Mouse (Mus musculus) skeletal muscle tissue, postnatal 0 days (tissue): ENCODE measurements around the gene Tmem120a. TPM values are rescaled to one million over a fixed set of nuclear protein-coding genes. Genes with fewer than 3 reads are reported as not detected.

Source experiments
- microRNA-seq, 2 experiments: library from miRNA; unstranded; fragments of <30 nt; microRNA quantifications; one replicate each; pipeline ENCODE4; 2016
- polyA plus RNA-seq: library from polyadenylated mRNA; unstranded; fragments of >200 nt; fragmentation: Nextera tagmentation; extraction: Ambion mirVana; gene quantifications from 2 replicates; pipeline ENCODE4 v1.2.1, GENCODE M21; 2015

Gene Tmem120a
- polyA plus RNA-seq, result 28.3 and 105 TPM in 2 replicates

DNA sequence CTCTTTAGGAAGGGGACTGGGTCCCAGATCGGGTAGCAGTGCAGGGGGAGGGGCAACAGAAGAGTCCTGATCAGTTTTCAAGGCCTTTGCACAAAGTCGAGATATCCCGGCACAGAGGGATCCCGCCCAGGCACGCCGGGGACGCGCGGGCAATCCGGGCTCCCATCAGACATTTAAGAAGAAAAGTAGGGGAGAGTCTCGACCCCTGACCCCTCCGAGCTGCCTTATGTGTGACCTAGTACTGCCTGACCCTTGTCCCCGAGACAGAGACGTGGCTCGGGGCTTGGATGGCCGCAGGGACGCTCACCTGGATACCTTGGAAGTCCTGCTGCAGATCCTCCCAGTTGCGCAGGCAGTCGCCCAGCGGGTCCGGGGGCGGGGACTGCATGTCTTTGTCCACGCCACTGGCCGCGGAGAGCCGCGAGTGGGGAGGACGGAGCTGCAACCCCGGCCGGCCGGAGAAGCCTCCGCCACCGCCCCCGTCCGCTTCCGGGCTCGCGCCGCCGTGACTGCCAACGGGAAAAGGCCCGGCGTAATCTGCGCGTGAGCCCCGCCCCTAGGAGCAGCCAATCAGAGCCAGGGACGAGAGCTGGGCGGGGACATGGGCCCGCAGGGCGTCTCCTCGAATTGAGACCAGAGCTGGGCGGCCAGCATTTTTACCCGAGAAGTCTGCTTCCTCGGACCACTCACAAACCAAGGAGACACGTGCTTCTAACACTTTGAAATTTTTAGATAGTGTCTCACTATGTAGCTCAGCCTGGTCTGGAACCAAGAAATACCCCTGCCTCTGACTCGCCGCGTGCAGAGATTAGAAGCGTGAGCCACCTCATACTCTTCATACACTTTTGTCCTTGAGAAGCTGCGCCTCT is at the start of gene Tmem120a:
Gene Tmem120a, minus strand, starts transcription at position 708 of the 869 bp plus-strand sequence.

DNA sequence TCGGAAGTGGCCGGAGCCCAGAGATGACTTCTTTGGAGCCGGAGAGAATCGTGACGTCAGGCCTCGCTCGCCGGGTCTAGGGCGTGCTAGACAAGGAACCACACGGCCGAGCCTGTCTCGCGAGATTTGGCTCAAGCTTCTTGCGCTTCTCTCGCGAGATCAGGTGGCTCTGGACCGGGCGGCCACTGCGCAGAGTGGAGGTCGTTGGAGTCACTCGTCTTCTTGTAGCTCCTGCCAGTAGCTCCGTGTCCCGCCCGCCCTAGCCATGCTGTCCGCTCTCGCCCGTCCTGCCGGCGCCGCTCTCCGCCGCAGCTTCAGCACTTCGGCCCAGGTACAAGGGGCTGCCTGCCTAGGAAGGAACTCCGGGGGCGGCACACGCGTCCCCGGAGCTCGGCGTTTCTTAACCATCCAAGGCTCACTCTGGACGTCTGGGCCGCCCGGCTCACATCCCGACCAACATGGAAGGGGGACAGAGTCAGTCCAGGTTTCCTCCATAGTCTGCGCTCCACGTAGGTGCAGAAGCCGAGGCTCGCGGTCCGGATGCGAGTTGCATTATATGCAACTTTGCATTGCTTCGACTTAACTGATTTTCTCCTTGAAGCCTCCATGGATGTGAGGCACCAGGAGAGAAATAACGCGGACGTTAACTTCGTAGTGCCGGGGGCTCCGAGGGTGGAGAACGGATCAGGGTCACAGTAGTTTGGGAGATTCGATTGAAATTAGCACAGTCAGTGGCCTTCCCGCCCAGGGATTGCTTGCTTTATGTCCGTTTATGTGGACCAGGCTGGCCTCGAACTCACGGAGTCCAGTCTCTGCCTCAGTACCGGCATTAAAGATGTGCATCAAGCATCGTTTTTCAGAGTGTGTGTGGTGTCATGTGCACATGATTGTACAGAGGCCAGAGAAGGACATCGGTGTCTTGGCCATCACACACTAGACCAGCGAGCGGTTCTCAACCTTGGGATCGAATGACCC is 34.5 kb upstream of the Tmem120a start, which contains the start of gene Mdh2:
Gene Mdh2, plus strand, starts transcription at position 10 of the 975 bp plus-strand sequence.

DNA sequence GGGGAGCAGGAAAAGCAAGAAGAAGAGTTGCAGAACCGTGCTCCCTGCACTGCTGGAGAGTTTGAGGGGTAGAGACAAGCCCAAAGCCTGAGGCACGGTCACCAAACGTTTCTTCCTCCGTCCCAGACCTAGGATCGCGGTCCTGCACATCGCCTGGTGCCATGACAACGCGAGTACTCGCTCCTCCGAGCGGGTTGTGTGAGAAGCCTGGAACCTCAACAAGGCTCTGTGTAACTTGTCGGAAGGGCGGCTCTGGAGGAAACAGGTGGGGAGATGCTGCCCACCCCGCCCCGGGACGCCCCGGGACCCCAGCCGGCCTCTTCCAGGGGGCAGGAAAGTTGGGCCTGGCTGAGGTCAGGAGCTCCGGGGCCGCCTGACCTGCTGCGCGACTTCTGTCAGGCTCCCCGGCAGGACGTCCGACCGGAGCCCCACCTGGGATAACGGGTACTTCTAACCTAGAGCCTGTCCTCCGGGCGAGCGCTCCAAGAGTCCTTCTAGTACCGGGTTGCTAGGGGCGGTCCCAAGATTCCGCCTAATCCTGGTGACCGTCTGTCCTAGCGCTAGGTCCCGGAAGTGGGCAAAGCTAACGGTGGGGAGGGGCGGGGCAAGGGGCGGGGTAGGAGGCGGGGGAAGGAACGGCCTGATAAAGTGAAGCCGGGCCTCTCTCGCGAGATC is 33.7 kb upstream of the Tmem120a start, which contains the start of gene Styxl1:
Gene Styxl1, minus strand, starts transcription at position 590 of the 675 bp plus-strand sequence.

Small RNA genes within 50 kb of the gene (microRNA-seq; reads per million reads assigned to microRNA genes)
- gene Mir7034, result 0 reads per million in 2 experiments

Other genes starting within 250 kb of the Tmem120a start
- 19.6 and 24.4 TPM in 2 replicates for gene Hip1, start 199.3 kb downstream of the Tmem120a start, polyA plus RNA-seq
- not detected in 2 replicates for gene Ccl26, start 180.9 kb downstream of the Tmem120a start, polyA plus RNA-seq
- 2.1 and 5.2 TPM in 2 replicates for gene Ccl24, start 171.4 kb downstream of the Tmem120a start, polyA plus RNA-seq
- 20.3 and 21.2 TPM in 2 replicates for gene Rhbdd2, start 111.8 kb downstream of the Tmem120a start, polyA plus RNA-seq
- 28.4 and 50.4 TPM in 2 replicates for gene Por, start 74.4 kb downstream of the Tmem120a start, polyA plus RNA-seq
- 0.29 and 0.49 TPM in 2 replicates for gene Styxl1, start 33.9 kb upstream of the Tmem120a start, polyA plus RNA-seq
- gene Mdh2, start 34.0 kb upstream of the Tmem120a start, polyA plus RNA-seq, result 1,064 and 1,172 TPM in 2 replicates
- not detected in 2 replicates for gene Srrm3, start 62.4 kb upstream of the Tmem120a start, polyA plus RNA-seq
- 1,579 and 2,380 TPM in 2 replicates for gene Hspb1, start 143.5 kb upstream of the Tmem120a start, polyA plus RNA-seq
- gene Ywhag, start 190.2 kb upstream of the Tmem120a start, polyA plus RNA-seq, result 196 and 198 TPM in 2 replicates
- gene Ssc4d, start 230.1 kb upstream of the Tmem120a start, polyA plus RNA-seq, result 1.9 and 2.0 TPM in 2 replicates
- 0.18 TPM in 1 of 2 replicates, not detected in the other for gene Zp3, start 235.7 kb upstream of the Tmem120a start, polyA plus RNA-seq